Mouse (Mus musculus) testis, adult 2 months (tissue): ENCODE data around the gene Mvd.

Source experiments
- CTCF ChIP-seq: fragments of 200-500 bp; IDR thresholded peaks from 2 replicates; pipeline ENCODE4 v1.5.1; 2012; ENCODE audit warnings: low read depth, mild to moderate bottlenecking, inconsistent platforms, low read length, moderate library complexity; ENCODE audit not compliant: control insufficient read depth, insufficient read depth, insufficient replicate concordance
- POLR2A ChIP-seq: fragments of 200-500 bp; IDR thresholded peaks from 2 replicates; pipeline ENCODE4 v1.6.1; 2012; ENCODE audit warnings: low read depth, mild to moderate bottlenecking, inconsistent platforms, low read length, moderate library complexity; ENCODE audit not compliant: control insufficient read depth

GRCm38 (mm10) chr8:122474951-122475560 lies 31.8 kb upstream of the Mvd start:
- TF ChIP-seq CTCF: no peak
- no peak for TF ChIP-seq POLR2A
